ENCODE assay signal across 38 mouse cellular contexts in the genomic region with DNA sequence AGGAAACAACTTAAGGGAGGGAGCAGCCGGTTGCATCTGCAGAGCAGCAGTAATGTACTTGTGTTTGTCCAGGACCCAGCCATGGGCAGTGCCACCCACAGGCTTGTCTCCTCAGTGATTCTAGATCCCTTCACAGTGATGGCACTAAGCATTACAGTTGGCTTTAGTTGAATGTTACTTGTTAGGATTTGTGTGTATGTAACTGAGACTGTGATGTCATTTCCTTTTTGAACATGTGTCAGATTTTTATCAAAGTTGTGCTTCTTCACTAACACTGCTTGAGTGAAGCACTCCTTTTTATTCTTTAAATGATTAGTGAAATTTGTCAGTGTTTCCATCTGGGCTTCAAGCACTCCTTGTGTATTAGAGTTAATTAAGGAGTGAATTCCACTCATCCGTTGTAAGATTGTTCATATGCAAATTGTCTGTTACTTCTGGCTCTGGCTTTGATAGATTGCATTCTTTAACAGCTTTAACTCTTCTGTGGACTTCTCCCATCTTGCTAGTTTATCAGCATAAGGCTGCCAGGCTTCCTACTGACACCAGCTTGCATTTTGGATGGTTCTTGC. TPM values are rescaled to one million over a fixed set of nuclear protein-coding genes. Genes with fewer than 3 reads are reported as not detected.
DNase-seq lines count a peak whose midpoint lies in the region; ATAC-seq and TF ChIP-seq lines count a peak whose summit lies in the region.
"Had no signal": no experiment of that assay in that cellular context is flagged by ENCODE, and none has a peak within 500 bp of the region (broad histone marks: within the 10 kb centered on the region; RNA-seq: fewer than 3 reads in every experiment).

No protein-coding gene starts in this region.

- no peak overlapping the region for H3K4me3 ChIP-seq in forebrain, postnatal 0 days (ENCODE audit: low read depth, low read length)
- no peak overlapping the region for H3K4me3 ChIP-seq in forebrain, embryonic 12.5 days (replicated peaks)
- H3K4me3 ChIP-seq: embryonic facial prominence, embryonic 12.5 days; heart, adult 2 months; heart, embryonic 12.5 days; hindbrain, embryonic 13.5 days; kidney, embryonic 15.5 days; neural tube, embryonic 15.5 days had no signal

- H3K27me3 ChIP-seq in forebrain, postnatal 0 days (ENCODE audit: insufficient read depth, low read length): no peaks in the 10 kb centered on the region
- no peaks in the 10 kb centered on the region for H3K27me3 ChIP-seq in forebrain, embryonic 12.5 days
- H3K27me3 ChIP-seq: embryonic facial prominence, embryonic 12.5 days; heart, embryonic 12.5 days; hindbrain, embryonic 13.5 days; kidney, embryonic 15.5 days; neural tube, embryonic 15.5 days had no signal

- H3K36me3 ChIP-seq in forebrain, postnatal 0 days (ENCODE audit: insufficient read depth): 0 out of 2 replicates have a peak, but pooled peaks cover 3% of the 10 kb centered on the region
- peaks cover 19% of the 10 kb centered on the region for H3K36me3 ChIP-seq in forebrain, embryonic 12.5 days (replicated peaks)
- H3K36me3 ChIP-seq: neural tube, embryonic 15.5 days had no signal

- DNase-seq in forebrain, postnatal 0 days: no peak
- no peak for DNase-seq in frontal cortex, postnatal 14 days (ENCODE audit: low spot score in 2 of 2)
- no peak for DNase-seq in ovary, postnatal 10 days (ENCODE audit: low spot score)
- DNase-seq: adrenal gland, adult 2 months; adrenal gland, postnatal 36 days; B cell, adult 2 months; cerebellum, adult 2 months; cerebellum, postnatal 25 days; embryo, embryonic 11 days; gastrocnemius, postnatal 36 days; heart, adult 2 months; heart, postnatal 4 days; kidney, adult 18-20 months; kidney, postnatal 25 days; liver; lung, adult 2 months; lung, postnatal 14 days; midbrain, embryonic 14.5 days; thymus, adult 2 months; thymus, postnatal 36 days had no signal

- peaks cover 6% of the 10 kb centered on the region; the same call in 1 of the 2 replicates for H3K4me1 ChIP-seq in forebrain, postnatal 0 days (ENCODE audit: insufficient read depth)
- H3K4me1 ChIP-seq in forebrain, embryonic 12.5 days: peaks cover 9% of the 10 kb centered on the region
- H3K4me1 ChIP-seq: embryonic facial prominence, embryonic 12.5 days had no signal

- no peak overlapping the region for H3K9ac ChIP-seq in forebrain, postnatal 0 days
- no peak overlapping the region for H3K9ac ChIP-seq in forebrain, embryonic 12.5 days
- H3K9ac ChIP-seq: embryonic facial prominence, embryonic 12.5 days; heart, embryonic 12.5 days; hindbrain, embryonic 13.5 days; kidney, embryonic 15.5 days; liver, embryonic 14.5 days; neural tube, embryonic 15.5 days had no signal

- no peaks in the 10 kb centered on the region for H3K9me3 ChIP-seq in forebrain, postnatal 0 days (ENCODE audit: low read length)
- no peaks in the 10 kb centered on the region for H3K9me3 ChIP-seq in forebrain, embryonic 12.5 days
- H3K9me3 ChIP-seq: embryonic facial prominence, embryonic 12.5 days; heart, embryonic 12.5 days; hindbrain, embryonic 13.5 days; kidney, embryonic 15.5 days; neural tube, embryonic 15.5 days had no signal

- no peak for TF ChIP-seq CTCF in forebrain, postnatal 0 days (IDR thresholded peaks at IDR 0.05; ENCODE audit: low read depth)

- 36% methylated on average over 2 of the region's 2 CpGs for WGBS in forebrain, postnatal 0 days
- 53% methylated on average over 2 of the region's 2 CpGs for WGBS in forebrain, embryonic 12.5 days

- ATAC-seq in forebrain, postnatal 0 days: peak; percentile 36; the same call in 1 of the 2 replicates
- no peak for ATAC-seq in forebrain, embryonic 12.5 days (ENCODE audit: low FRiP score)
- peak; percentile 89 for ATAC-seq in CD4-positive, CD25-positive, alpha-beta regulatory T cell, adult 4 months
- ATAC-seq in common myeloid progenitor, adult 5-6 weeks (replicated peaks; ENCODE audit: low read depth, poor library complexity, severe bottlenecking): peak; percentile 28; the same call in 1 of the 2 replicates
- ATAC-seq in megakaryocyte-erythroid progenitor cell, adult 5-6 weeks (replicated peaks; ENCODE audit: low FRiP score, low TSS enrichment, poor library complexity, severe bottlenecking): peak; percentile 58

- H3K4me2 ChIP-seq in forebrain, postnatal 0 days (ENCODE audit: low read depth): no peak overlapping the region
- H3K4me2 ChIP-seq in forebrain, embryonic 12.5 days: no peak overlapping the region
- H3K4me2 ChIP-seq: embryonic facial prominence, embryonic 12.5 days; heart, embryonic 12.5 days; hindbrain, embryonic 13.5 days; kidney, embryonic 15.5 days; neural tube, embryonic 15.5 days had no signal

- no peak overlapping the region for H3K27ac ChIP-seq in forebrain, postnatal 0 days (ENCODE audit: low read depth, low read length)
- H3K27ac ChIP-seq in forebrain, embryonic 12.5 days: no peak overlapping the region
- H3K27ac ChIP-seq: embryonic facial prominence, embryonic 12.5 days; heart, adult 2 months; kidney, embryonic 15.5 days; liver, embryonic 14.5 days; neural tube, embryonic 15.5 days had no signal

RNA-seq across cellular contexts. Expression of gene Rab22a, which starts 12.9 kb away (rescaled TPM):
- total RNA-seq in forebrain, postnatal 0 days (2014; rRNA removed): 20.4 and 23.0 TPM in 2 replicates
- 33.4 and 37.0 TPM in 2 replicates for polyA plus RNA-seq in forebrain, postnatal 0 days (2015; fragmentation: Nextera tagmentation; extraction: Ambion mirVana)
- polyA plus RNA-seq in forebrain, embryonic 12.5 days (2016; fragmentation: Nextera tagmentation; extraction: Ambion mirVana): 43.1 and 47.7 TPM in 2 replicates
- 1 to 10 TPM; 7.3 to 8.7 TPM for polyA plus RNA-seq in CD4-positive, CD25-positive, alpha-beta regulatory T cell, adult 4 months (2017; shearing (Covaris generic))
- 8.4 and 8.8 TPM in 2 replicates for total RNA-seq in common myeloid progenitor, adult 5-6 weeks (2017)
- 18.1 and 20.7 TPM in 2 replicates for total RNA-seq in megakaryocyte-erythroid progenitor cell, adult 5-6 weeks (2014; fragmentation: Nextera tagmentation)
- 13.3 and 16.8 TPM in 2 replicates for total RNA-seq in megakaryocyte-erythroid progenitor cell, adult 5-6 weeks (2017)

RNA-seq across cellular contexts. Expression of gene 1700010B08Rik, which starts 46.8 kb away (rescaled TPM):
- total RNA-seq in forebrain, postnatal 0 days (2014; rRNA removed): not detected in 2 replicates
- polyA plus RNA-seq in forebrain, postnatal 0 days (2015; fragmentation: Nextera tagmentation; extraction: Ambion mirVana): not detected in 2 replicates
- polyA plus RNA-seq in forebrain, embryonic 12.5 days (2016; fragmentation: Nextera tagmentation; extraction: Ambion mirVana): not detected in 2 replicates
- not detected for polyA plus RNA-seq in CD4-positive, CD25-positive, alpha-beta regulatory T cell, adult 4 months (2017; shearing (Covaris generic))
- total RNA-seq in common myeloid progenitor, adult 5-6 weeks (2017): not detected in 2 replicates
- total RNA-seq in megakaryocyte-erythroid progenitor cell, adult 5-6 weeks (2014; fragmentation: Nextera tagmentation): not detected in 2 replicates
- total RNA-seq in megakaryocyte-erythroid progenitor cell, adult 5-6 weeks (2017): 0.38 TPM in 1 of 2 replicates, not detected in the other
- total RNA-seq: adrenal gland, adult 2 months; adrenal gland, postnatal 36 days; gastrocnemius, postnatal 36 days; heart, adult 2 months; heart, postnatal 4 days; layer of hippocampus, adult 18-20 months; layer of hippocampus, postnatal 10 days; left cerebral cortex, adult 18-20 months; left cerebral cortex, postnatal 14 days; megakaryocyte, adult 5-6 weeks; monocyte, adult 5-6 weeks had no signal
- polyA plus RNA-seq: adrenal gland, adult 2 months; cerebellum, adult 2 months; embryonic facial prominence, embryonic 12.5 days; heart, embryonic 12.5 days; heart, postnatal 0 days; hindbrain, embryonic 13.5 days; kidney, embryonic 15.5 days; limb, embryonic 11.5 days; liver, embryonic 14.5 days; lung, adult 2 months; midbrain, embryonic 14.5 days; neural tube, embryonic 15.5 days; thymus, adult 2 months had no signal
